Mouse (Mus musculus): ENCODE data around the gene Clca3a2. TPM values are rescaled to one million over a fixed set of nuclear protein-coding genes. Genes with fewer than 3 reads are reported as not detected.

The Clca3a2 gene
- polyA plus RNA-seq, 1 experiment = not detected

Other genes with a start within 250 kb of the Clca3a2 start
- 3.0 and 5.2 TPM in 2 replicates for gene Hs2st1, start 249.3 kb downstream of the Clca3a2 start, polyA plus RNA-seq (2011; ENCODE audit: insufficient read depth, insufficient read length, low replicate concordance, missing spikeins)
- 51.1 and 59.6 TPM in 2 replicates for gene Selenof, start 249.2 kb downstream of the Clca3a2 start, polyA plus RNA-seq (2011; ENCODE audit: insufficient read depth, insufficient read length, low replicate concordance, missing spikeins)
- 115 and 118 TPM in 2 replicates for gene Sh3glb1, start 99.2 kb downstream of the Clca3a2 start, polyA plus RNA-seq (2011; ENCODE audit: insufficient read depth, insufficient read length, low replicate concordance, missing spikeins)
- gene Clca3a1, start 58.5 kb downstream of the Clca3a2 start, polyA plus RNA-seq (2011; ENCODE audit: insufficient read depth, insufficient read length, low replicate concordance, missing spikeins) = 7.0 and 8.3 TPM in 2 replicates
- gene Clca3b, start 29.9 kb upstream of the Clca3a2 start, polyA plus RNA-seq (2011; ENCODE audit: insufficient read depth, insufficient read length, low replicate concordance, missing spikeins) = not detected in 2 replicates
- gene Clca4b, start 113.0 kb upstream of the Clca3a2 start, polyA plus RNA-seq (2011; ENCODE audit: insufficient read depth, insufficient read length, low replicate concordance, missing spikeins) = not detected in 2 replicates
- not detected in 2 replicates for gene Clca4a, start 155.6 kb upstream of the Clca3a2 start, polyA plus RNA-seq (2011; ENCODE audit: insufficient read depth, insufficient read length, low replicate concordance, missing spikeins)
- gene Clca1, start 213.3 kb upstream of the Clca3a2 start, polyA plus RNA-seq (2011; ENCODE audit: insufficient read depth, insufficient read length, low replicate concordance, missing spikeins) = not detected in 2 replicates